Comparison of ENCODE assay signal across 21 mouse cellular contexts in the genomic region with DNA sequence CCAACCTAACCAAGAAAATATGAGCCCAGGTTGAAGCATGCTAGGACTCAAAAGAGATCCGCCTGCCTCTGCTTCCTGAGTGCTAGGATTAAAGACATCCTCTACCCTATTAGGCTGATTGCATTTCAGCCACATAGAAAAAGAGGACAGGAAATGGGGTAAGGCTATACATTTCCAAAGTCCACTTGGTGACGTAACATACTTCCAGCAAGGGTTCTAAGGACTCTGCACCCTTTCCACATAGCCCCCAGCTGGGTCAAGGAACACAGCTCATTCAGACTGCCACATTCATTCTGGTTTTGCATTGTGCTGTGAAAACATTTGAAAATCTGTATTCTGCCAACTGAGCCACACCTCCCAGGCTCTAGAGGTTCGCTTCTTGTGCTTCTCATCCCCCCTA. TPM values are rescaled to one million over a fixed set of nuclear protein-coding genes. Genes with fewer than 3 reads are reported as not detected.
DNase-seq lines count a peak whose midpoint lies in the region; ATAC-seq lines count a peak whose summit lies in the region.
"Had no signal": no experiment of that assay in that cellular context is flagged by ENCODE, and none has a peak within 500 bp of the region (broad histone marks: within the 10 kb centered on the region; RNA-seq: fewer than 3 reads in every experiment).

No protein-coding gene starts in this region.

- intact Hi-C loops in heart, postnatal 25 days (cut with DNase I): no loop called here

- peak; percentile 50; the same call in 1 of the 2 replicates for ATAC-seq in granulocyte monocyte progenitor cell, adult 5-6 weeks (replicated peaks; ENCODE audit: poor library complexity, severe bottlenecking)
- ATAC-seq in megakaryocyte progenitor cell, adult 5-6 weeks (replicated peaks; ENCODE audit: poor library complexity): peak; percentile 31; the same call in 1 of the 2 replicates
- ATAC-seq: activated CD4-positive, CD25-positive, alpha-beta regulatory T cell, adult 4 months; CD4-positive, CD25-positive, alpha-beta regulatory T cell, adult 4 months; forebrain, embryonic 14.5 days; forebrain, embryonic 16.5 days; Patski had no signal

- DNase-seq in heart, adult 11 months: peak; percentile 42
- DNase-seq in heart, postnatal 25 days (ENCODE audit: low spot score): no peak
- DNase-seq in urinary bladder, postnatal 14 days (ENCODE audit: low spot score): no peak
- no peak for DNase-seq in kidney, adult 18-20 months
- DNase-seq: adrenal gland, adult 8-10 months; adrenal gland, postnatal 14 days; adrenal gland, postnatal 36 days; B cell, adult 2 months; cerebellum, adult 11-12 months; cerebellum, adult 2 months; cerebellum, adult 9-11 months; cerebellum, postnatal 14 days; cerebellum, postnatal 36 days; embryo, embryonic 11 days had no signal

RNA-seq across cellular contexts. Expression of gene Etnk1, which starts 41.9 kb away (rescaled TPM):
- 10 to 100 TPM; 23.1 to 26.1 TPM for total RNA-seq in heart, postnatal 25 days (2021)
- 38.0 and 47.4 TPM in 2 replicates for total RNA-seq in granulocyte monocyte progenitor cell, adult 5-6 weeks (2014; fragmentation: Nextera tagmentation)
- total RNA-seq in granulocyte monocyte progenitor cell, adult 5-6 weeks (2017): 54.0 and 54.3 TPM in 2 replicates
- 46.9 and 55.3 TPM in 2 replicates for total RNA-seq in megakaryocyte progenitor cell, adult 5-6 weeks (2015)
- total RNA-seq in megakaryocyte progenitor cell, adult 5-6 weeks (2017): 50.9 and 65.1 TPM in 2 replicates
